Comparison of ENCODE assay signal across 12 mouse cellular contexts in genomic region chr2:102648845-102649500, GRCm38 (mm10). TPM values are rescaled to one million over a fixed set of nuclear protein-coding genes. Genes with fewer than 3 reads are reported as not detected.
DNase-seq lines count a peak whose midpoint lies in the region; TF ChIP-seq lines count a peak whose summit lies in the region.
"Had no signal": no experiment of that assay in that cellular context is flagged by ENCODE, and none has a peak within 500 bp of the region (broad histone marks: within the 10 kb centered on the region; RNA-seq: fewer than 3 reads in every experiment).

No protein-coding gene starts in this region.

- H3K4me1 ChIP-seq in olfactory bulb, adult 2 months (ENCODE audit: control insufficient read depth, insufficient read depth, low read length): peaks cover 2% of the 10 kb centered on the region; the same call in 1 of the 2 replicates
- H3K4me1 ChIP-seq: heart, embryonic 13.5 days had no signal

- TF ChIP-seq POLR2A in brain, embryonic 14.5 days (IDR thresholded peaks at IDR 0.05; ENCODE audit: borderline replicate concordance, extremely low read depth, insufficient read depth, insufficient read length, poor library complexity, severe bottlenecking): no peak
- TF ChIP-seq POLR2A in olfactory bulb, adult 2 months (IDR thresholded peaks at IDR 0.05; ENCODE audit: insufficient read depth, low read depth, low read length): no peak

- DNase-seq in layer of hippocampus, adult 11-12 months (ENCODE audit: low spot score): peak; percentile 67
- DNase-seq in layer of hippocampus, postnatal 25 days (ENCODE audit: extremely low spot score in 1 of 2, low spot score in 1 of 2): no peak
- peak; percentile 61 for DNase-seq in brain, embryonic 14.5 days (ENCODE audit: low read depth)
- DNase-seq in frontal cortex, adult 2 months (ENCODE audit: extremely low spot score in 1 of 2, low spot score in 1 of 2): peak; percentile 57 to 84
- DNase-seq in gastrocnemius, postnatal 14 days: no peak
- DNase-seq in B cell, adult 2 months: no peak
- DNase-seq: adrenal gland, adult 2 months had no signal

- no peak for TF ChIP-seq CTCF in brain, embryonic 14.5 days (IDR thresholded peaks at IDR 0.05; ENCODE audit: borderline replicate concordance, extremely low read depth, insufficient read depth, insufficient read length)
- no peak for TF ChIP-seq CTCF in olfactory bulb, adult 2 months (IDR thresholded peaks at IDR 0.05; ENCODE audit: insufficient read depth, low read depth, low read length)

- peak overlapping the region; percentile 64; the same call in 1 of the 2 replicates for H3K27ac ChIP-seq in olfactory bulb, adult 2 months (ENCODE audit: insufficient read depth, low read depth, low read length)
- H3K27ac ChIP-seq: heart, embryonic 13.5 days; liver, embryonic 14.5 days had no signal

- intact Hi-C loops in gastrocnemius, postnatal 14 days (cut with DNase I; ENCODE audit: low total_unique reads): no loop called here

- H3K4me3 ChIP-seq in olfactory bulb, adult 2 months (ENCODE audit: insufficient read depth, low read depth, low read length): no peak overlapping the region
- H3K4me3 ChIP-seq: heart, embryonic 13.5 days had no signal

- whole genome bisulfite sequencing in olfactory bulb, adult 2 months: 79% methylated on average over 10 of the region's 10 CpGs

RNA-seq across cellular contexts. Expression of gene Slc1a2, which starts 9.5 kb away (rescaled TPM):
- total RNA-seq in layer of hippocampus, postnatal 25 days (2021): 1,000 to 10,000 TPM; 1,831 to 2,193 TPM
- 27.1 and 46.2 TPM in 2 replicates for polyA plus RNA-seq in brain, embryonic 14.5 days (2012; rRNA removed)
- polyA plus RNA-seq in frontal cortex, adult 2 months (2012; rRNA removed): 570 and 587 TPM in 2 replicates
- polyA plus RNA-seq in olfactory bulb, adult 2 months (2012; ENCODE audit: insufficient read depth, insufficient read length, low replicate concordance, missing spikeins): 685 and 1,636 TPM in 2 replicates
- total RNA-seq in gastrocnemius, postnatal 14 days (2021): under 1 TPM; 0.31 to 0.40 TPM
- total RNA-seq: megakaryocyte progenitor cell, adult 5-6 weeks had no signal
- polyA plus RNA-seq: G1E had no signal

Comparison
In these comparisons a context has a peak if more than half of its experiments do, and no peak if none do; other contexts are left out.
1. DNase-seq: peak in layer of hippocampus, adult 11-12 months (single experiment), brain, embryonic 14.5 days (single experiment) and frontal cortex, adult 2 months (2 of 2); none in layer of hippocampus, postnatal 25 days (0 of 2), gastrocnemius, postnatal 14 days (single experiment) and B cell, adult 2 months (0 of 2).
2. RNA of gene Slc1a2, which starts 9.5 kb away (polyA plus RNA-seq): 685 to 1,636 TPM in olfactory bulb, adult 2 months and 570 to 587 TPM in frontal cortex, adult 2 months; 27.1 to 46.2 TPM in brain, embryonic 14.5 days; every median in the first group is over 10 times any median in the second.